Mouse (Mus musculus) lung, embryonic 15.5 days (tissue): ENCODE measurements around the gene Zfp358. TPM values are rescaled to one million over a fixed set of nuclear protein-coding genes. Genes with fewer than 3 reads are reported as not detected.

Source experiments
- ATAC-seq: fragments of 200-750 bp; cut with Nextera tagmentation; 2 replicates; pipeline ENCODE4 v1.8.0; 2017; ENCODE audit warnings: moderate number of reproducible peaks, borderline replicate concordance; ENCODE audit not compliant: low FRiP score, low TSS enrichment; ENCODE audit errors: extremely low read depth
- H3K27ac ChIP-seq: fragments of 300-500 bp; sonication (generic); 2 replicates; pipeline ENCODE4 v1.5.1; 2015; ENCODE audit warnings: moderate library complexity, mild to moderate bottlenecking, inconsistent platforms
- H3K27me3 ChIP-seq: fragments of 300-500 bp; sonication (generic); 2 replicates; pipeline ENCODE4 v1.6.1; 2015; ENCODE audit warnings: inconsistent platforms
- H3K36me3 ChIP-seq: fragments of 300-500 bp; sonication (generic); 2 replicates; pipeline ENCODE4 v1.6.1; 2015; ENCODE audit warnings: inconsistent platforms
- H3K4me1 ChIP-seq: fragments of 300-500 bp; sonication (generic); 2 replicates; pipeline ENCODE4 v1.6.1; 2015; ENCODE audit warnings: inconsistent platforms
- H3K4me2 ChIP-seq: fragments of 300-500 bp; sonication (generic); 2 replicates; pipeline ENCODE4 v1.6.1; 2015; ENCODE audit warnings: inconsistent platforms, mild to moderate bottlenecking, moderate library complexity
- H3K4me3 ChIP-seq: fragments of 300-500 bp; sonication (generic); 2 replicates; pipeline ENCODE4 v1.5.1; 2015; ENCODE audit warnings: mild to moderate bottlenecking, inconsistent platforms
- H3K9ac ChIP-seq: fragments of 300-500 bp; sonication (generic); 2 replicates; pipeline ENCODE4 v1.6.1; 2015; ENCODE audit warnings: inconsistent platforms
- H3K9me3 ChIP-seq: fragments of 300-500 bp; sonication (generic); 2 replicates; pipeline ENCODE4 v1.6.1; 2016; ENCODE audit warnings: inconsistent platforms
- WGBS: fragments of 180-500 bp; shearing (Covaris S2); methylation state at CpG from one replicate; pipeline ENCODE4 v1.1.7; 2015; 5-methylcytosine and 5-hydroxymethylcytosine counted together
- polyA plus RNA-seq: library from polyadenylated mRNA; unstranded; fragments of >200 nt; fragmentation: Nextera tagmentation; extraction: Ambion mirVana; gene quantifications from 2 replicates; pipeline ENCODE4 v1.2.1, GENCODE M21; 2015

The Zfp358 gene
- polyA plus RNA-seq, 1 experiment from 2014 or later = 45.2 TPM

GRCm38 (mm10) chr8:3500235-3501090 lies 7.5 kb downstream of the Zfp358 start, which contains the start of gene Mcoln1:
TSS of gene Mcoln1 (plus strand) at chr8:3500457.
- H3K9me3 ChIP-seq = no peaks in the 10 kb centered on the region
- H3K4me1 ChIP-seq = peaks cover 19% of the 10 kb centered on the region
- H3K9ac ChIP-seq = peak within 1 kb of the TSS; percentile 90
- H3K27me3 ChIP-seq = no peaks in the 10 kb centered on the region
- H3K27ac ChIP-seq = peak within 1 kb of the TSS; percentile 92
- H3K4me2 ChIP-seq = peak within 1 kb of the TSS; percentile 63
- H3K4me3 ChIP-seq = peak within 1 kb of the TSS; percentile 92
- peak; percentile 91 for ATAC-seq
- peaks cover 22% of the 10 kb centered on the region for H3K36me3 ChIP-seq
- under 1% methylated on average over 70 of the region's 70 CpGs for WGBS

GRCm38 (mm10) chr8:3502217-3502616 lies 9.3 kb downstream of the Zfp358 start:
- WGBS = 65% methylated on average over 4 of the region's 4 CpGs
- Histone ChIP-seq H3K4me3 (no peak overlapping the region), H3K27me3 (no peaks in the 10 kb centered on the region), H3K27ac (no peak overlapping the region), H3K9ac (no peak overlapping the region; the same call in 1 of the 2 replicates), H3K36me3 (peaks cover 20% of the 10 kb centered on the region), H3K4me2 (no peak overlapping the region), H3K4me1 (peaks cover 19% of the 10 kb centered on the region), H3K9me3 (no peaks in the 10 kb centered on the region)
- ATAC-seq = no peak

GRCm38 (mm10) chr8:3507979-3508754 lies 15.2 kb downstream of the Zfp358 start:
- Histone ChIP-seq H3K4me2 (no peak overlapping the region), H3K27ac (no peak overlapping the region), H3K9ac (no peak overlapping the region), H3K36me3 (peaks cover 43% of the 10 kb centered on the region), H3K4me1 (no peaks in the 10 kb centered on the region), H3K4me3 (no peak overlapping the region), H3K27me3 (no peaks in the 10 kb centered on the region), H3K9me3 (no peaks in the 10 kb centered on the region)
- no peak for ATAC-seq
- WGBS = 73% methylated on average over 6 of the region's 6 CpGs

- ATAC-seq = no peak
- no peaks in the 10 kb centered on the region for H3K27me3 ChIP-seq
- H3K9me3 ChIP-seq = no peaks in the 10 kb centered on the region
- peaks cover 16% of the 10 kb centered on the region; the same call in 1 of the 2 replicates for H3K4me1 ChIP-seq
- 38% methylated on average over 13 of the region's 13 CpGs for WGBS
- peak overlapping the region; percentile 62; the same call in 1 of the 2 replicates for H3K27ac ChIP-seq
- peak overlapping the region; percentile 93 for H3K4me2 ChIP-seq
- H3K36me3 ChIP-seq = peaks cover 7% of the 10 kb centered on the region; the same call in 1 of the 2 replicates
- H3K4me3 ChIP-seq = peak overlapping the region; percentile 75
- H3K9ac ChIP-seq = 0 out of 2 replicates have a peak overlapping the region, but pooled peaks have one; percentile 10
Measured at GRCm38 (mm10) chr8:3514681-3515247, 21.8 kb downstream of the Zfp358 start.

- Histone ChIP-seq H3K9ac (peak within 1 kb of the TSS; percentile 62), H3K4me1 (peaks cover 16% of the 10 kb centered on the region; the same call in 1 of the 2 replicates), H3K27ac (peak within 1 kb of the TSS; percentile 62), H3K4me2 (peak within 1 kb of the TSS; percentile 93), H3K9me3 (no peaks in the 10 kb centered on the region), H3K36me3 (peaks cover 7% of the 10 kb centered on the region; the same call in 1 of the 2 replicates), H3K27me3 (no peaks in the 10 kb centered on the region), H3K4me3 (peak within 1 kb of the TSS; percentile 75)
- peak; percentile 80 for ATAC-seq
- under 1% methylated on average over 25 of the region's 25 CpGs for WGBS
Measured at GRCm38 (mm10) chr8:3515260-3515671, 22.3 kb downstream of the Zfp358 start, which contains the start of gene Pnpla6. TSS of gene Pnpla6 (plus strand) at chr8:3515384.

GRCm38 (mm10) chr8:3515771-3516417 lies 23.0 kb downstream of the Zfp358 start:
- Histone ChIP-seq H3K27me3 (no peaks in the 10 kb centered on the region), H3K4me1 (peaks cover 16% of the 10 kb centered on the region; the same call in 1 of the 2 replicates), H3K36me3 (peaks cover 4% of the 10 kb centered on the region; the same call in 1 of the 2 replicates), H3K9ac (peak overlapping the region; percentile 62), H3K27ac (peak overlapping the region; percentile 62), H3K9me3 (no peaks in the 10 kb centered on the region), H3K4me2 (peak overlapping the region; percentile 93), H3K4me3 (peak overlapping the region; percentile 75)
- WGBS = under 1% methylated on average over 25 of the region's 25 CpGs
- ATAC-seq = peak; percentile 8

- ATAC-seq = peak; percentile 86
- Histone ChIP-seq H3K9me3 (no peaks in the 10 kb centered on the region), H3K4me3 (peak overlapping the region; percentile 75), H3K4me1 (peaks cover 16% of the 10 kb centered on the region; the same call in 1 of the 2 replicates), H3K36me3 (peaks cover under 1% of the 10 kb centered on the region; the same call in 1 of the 2 replicates), H3K4me2 (peak overlapping the region; percentile 93), H3K27me3 (no peaks in the 10 kb centered on the region), H3K27ac (peak overlapping the region; percentile 62), H3K9ac (peak overlapping the region; percentile 62)
- under 1% methylated on average over 36 of the region's 36 CpGs for WGBS
Measured at GRCm38 (mm10) chr8:3516450-3517116, 23.6 kb downstream of the Zfp358 start.

- 4% methylated on average over 16 of the region's 16 CpGs for WGBS
- Histone ChIP-seq H3K27ac (peak overlapping the region; percentile 59), H3K4me2 (peak overlapping the region; percentile 93), H3K9me3 (no peaks in the 10 kb centered on the region), H3K4me1 (peaks cover 16% of the 10 kb centered on the region; the same call in 1 of the 2 replicates), H3K4me3 (peak overlapping the region; percentile 75), H3K9ac (peak overlapping the region; percentile 62), H3K27me3 (no peaks in the 10 kb centered on the region), H3K36me3 (peaks cover 6% of the 10 kb centered on the region)
- ATAC-seq = no peak
Measured at GRCm38 (mm10) chr8:3517117-3517495, 24.2 kb downstream of the Zfp358 start.

GRCm38 (mm10) chr8:3522007-3522697 lies 29.2 kb downstream of the Zfp358 start:
- Histone ChIP-seq H3K36me3 (peaks cover 44% of the 10 kb centered on the region), H3K4me2 (no peak overlapping the region), H3K9me3 (no peaks in the 10 kb centered on the region), H3K4me3 (no peak overlapping the region), H3K4me1 (0 out of 2 replicates have a peak, but pooled peaks cover 8% of the 10 kb centered on the region), H3K27me3 (no peaks in the 10 kb centered on the region), H3K9ac (no peak overlapping the region), H3K27ac (no peak overlapping the region)
- peak; percentile 56; the same call in 1 of the 2 replicates for ATAC-seq
- WGBS = 90% methylated on average over 13 of the region's 13 CpGs

- ATAC-seq = no peak
- H3K27ac ChIP-seq = no peak overlapping the region
- H3K36me3 ChIP-seq = peaks cover 25% of the 10 kb centered on the region
- H3K27me3 ChIP-seq = no peaks in the 10 kb centered on the region
- WGBS = 86% methylated on average over 5 of the region's 5 CpGs
- no peak overlapping the region for H3K4me3 ChIP-seq
- H3K9me3 ChIP-seq = no peaks in the 10 kb centered on the region
- H3K4me1 ChIP-seq = no peaks in the 10 kb centered on the region
- H3K9ac ChIP-seq = no peak overlapping the region
- no peak overlapping the region for H3K4me2 ChIP-seq
Measured at GRCm38 (mm10) chr8:3530816-3531215, 37.9 kb downstream of the Zfp358 start.
